Mouse (Mus musculus) MEL (cell line): ENCODE data around the gene Ormdl2. TPM values are rescaled to one million over a fixed set of nuclear protein-coding genes. Genes with fewer than 3 reads are reported as not detected.

ENCODE experiments used
- DNase-seq: peaks from one replicate; pipeline ENCODE4 v3.0.0; 2011; ENCODE audit warnings: low read depth, low spot score
- H3K27ac ChIP-seq: 2 replicates; pipeline ENCODE4 v1.5.1; 2012; ENCODE audit warnings: low read depth, mild to moderate bottlenecking, control low read depth, low read length, moderate library complexity; ENCODE audit not compliant: control insufficient read depth
- H3K27me3 ChIP-seq, 2 experiments: fragments of 150-350 bp in 1 of 2; sonication (generic) in 1 of 2; 2 replicates each; pipeline ENCODE4 v1.6.1; 2012; ENCODE audit warnings: low read length in 2 of 2, mild to moderate bottlenecking in 2 of 2, improper control_type of control experiment in 1 of 2, moderate library complexity in 1 of 2; ENCODE audit not compliant: insufficient read depth in 2 of 2, control insufficient read depth in 1 of 2
- H3K36me3 ChIP-seq, 2 experiments: 2 replicates each; pipeline ENCODE4 v1.6.1; 2012 to 2014; ENCODE audit warnings: low read length in 2 of 2, improper control_type of control experiment in 1 of 2, inconsistent platforms in 1 of 2, mild to moderate bottlenecking in 1 of 2; ENCODE audit not compliant: insufficient read depth in 2 of 2, control insufficient read depth in 1 of 2
- H3K4me1 ChIP-seq, 2 experiments: fragments of 150-350 bp in 1 of 2; sonication (generic) in 1 of 2; 2 replicates each; pipeline ENCODE4 v1.6.1; 2012; ENCODE audit warnings: low read length in 2 of 2, improper control_type of control experiment in 1 of 2, mild to moderate bottlenecking in 1 of 2; ENCODE audit not compliant: insufficient read depth in 2 of 2, control insufficient read depth in 1 of 2
- H3K4me3 ChIP-seq, 2 experiments: fragments of 150-350 bp in 1 of 2; sonication (generic) in 1 of 2; 2 replicates each; pipeline ENCODE4 v1.5.1; 2012; ENCODE audit warnings: low read depth in 2 of 2, low read length in 2 of 2, mild to moderate bottlenecking in 2 of 2, moderate library complexity in 2 of 2, control low read depth in 1 of 2, improper control_type of control experiment in 1 of 2; ENCODE audit not compliant: control insufficient read depth in 1 of 2, insufficient read depth in 1 of 2
- H3K79me2 ChIP-seq: 2 replicates; pipeline ENCODE4 v1.6.1; 2012; ENCODE audit warnings: mild to moderate bottlenecking, low read length, moderate library complexity; ENCODE audit not compliant: control insufficient read depth, poor library complexity, insufficient read depth
- H3K9ac ChIP-seq: 2 replicates; pipeline ENCODE4 v1.6.1; 2012; ENCODE audit warnings: low read depth, mild to moderate bottlenecking, control low read depth, low read length, moderate library complexity; ENCODE audit not compliant: control insufficient read depth, poor library complexity, severe bottlenecking
- H3K9me3 ChIP-seq: fragments of 150-350 bp; sonication (generic); replicated peaks from 2 replicates; pipeline ENCODE4 v1.6.1; 2012; ENCODE audit warnings: mild to moderate bottlenecking, low read length, improper control_type of control experiment, moderate library complexity; ENCODE audit not compliant: insufficient read depth
- BHLHE40 ChIP-seq: IDR thresholded peaks from 2 replicates; pipeline ENCODE4 v1.6.1; 2012; ENCODE audit warnings: low read depth, mild to moderate bottlenecking, inconsistent platforms, low read length, improper control_type of control experiment, borderline replicate concordance
- CHD2 ChIP-seq: IDR thresholded peaks from 2 replicates; pipeline ENCODE4 v1.6.1; 2011; ENCODE audit warnings: low read length, improper control_type of control experiment
- E2F4 ChIP-seq: IDR thresholded peaks from 2 replicates; pipeline ENCODE4 v1.6.1; 2011; ENCODE audit warnings: low read depth, low read length, improper control_type of control experiment, borderline replicate concordance
- ELF1 ChIP-seq: IDR thresholded peaks from 2 replicates; pipeline ENCODE4 v1.6.1; 2014; ENCODE audit warnings: low read depth, mild to moderate bottlenecking, inconsistent platforms, low read length, improper control_type of control experiment, moderate library complexity
- EP300 ChIP-seq, 2 experiments: IDR thresholded peaks; 2 replicates each; pipeline ENCODE4 v1.6.1; 2011; ENCODE audit warnings: improper control_type of control experiment in 2 of 2, low read length in 2 of 2, low read depth in 1 of 2, mild to moderate bottlenecking in 1 of 2
- ETS1 ChIP-seq: IDR thresholded peaks from 2 replicates; pipeline ENCODE4 v1.6.1; 2012; ENCODE audit warnings: low read depth, mild to moderate bottlenecking, inconsistent platforms, low read length, improper control_type of control experiment, moderate library complexity
- GABPA ChIP-seq: IDR thresholded peaks from 2 replicates; pipeline ENCODE4 v1.6.1; 2012; ENCODE audit warnings: low read depth, mild to moderate bottlenecking, inconsistent platforms, low read length, improper control_type of control experiment, moderate library complexity
- KAT2A ChIP-seq: conservative IDR thresholded peaks from 2 replicates; pipeline ENCODE4 v1.6.1; 2012; ENCODE audit warnings: low read depth, low read length, improper control_type of control experiment, inconsistent platforms
- MEF2A ChIP-seq: IDR thresholded peaks from 2 replicates; pipeline ENCODE4 v1.6.1; 2014; ENCODE audit warnings: low read depth, mild to moderate bottlenecking, inconsistent platforms, low read length, improper control_type of control experiment; ENCODE audit not compliant: poor library complexity, insufficient replicate concordance, severe bottlenecking; ENCODE audit errors: extremely low read depth
- MXI1 ChIP-seq: IDR thresholded peaks from 2 replicates; pipeline ENCODE4 v1.6.1; 2011; ENCODE audit warnings: mild to moderate bottlenecking, low read depth, low read length, improper control_type of control experiment
- MYB ChIP-seq: IDR thresholded peaks from 2 replicates; pipeline ENCODE4 v1.6.1; 2011; ENCODE audit warnings: mild to moderate bottlenecking, low read depth, low read length, improper control_type of control experiment
- NELFE ChIP-seq: IDR thresholded peaks from 2 replicates; pipeline ENCODE4 v1.6.1; 2011; ENCODE audit warnings: low read depth, low read length, improper control_type of control experiment
- NRF1 ChIP-seq: IDR thresholded peaks from 2 replicates; pipeline ENCODE4 v1.6.1; 2014; ENCODE audit warnings: low read depth, mild to moderate bottlenecking, inconsistent platforms, low read length, improper control_type of control experiment, moderate library complexity; ENCODE audit not compliant: poor library complexity, insufficient read depth, severe bottlenecking
- RAD21 ChIP-seq: IDR thresholded peaks from 2 replicates; pipeline ENCODE4 v1.6.1; 2011; ENCODE audit warnings: mild to moderate bottlenecking, low read depth, low read length, improper control_type of control experiment
- TBP ChIP-seq: IDR thresholded peaks from 2 replicates; pipeline ENCODE4 v1.8.0; 2011; ENCODE audit warnings: low read depth, low read length, improper control_type of control experiment
- USF2 ChIP-seq, 2 experiments: IDR thresholded peaks; 2 replicates each; pipeline ENCODE4 v1.6.1; 2011 to 2012; ENCODE audit warnings: improper control_type of control experiment in 2 of 2, low read length in 2 of 2, borderline replicate concordance in 1 of 2, inconsistent platforms in 1 of 2, low read depth in 1 of 2, mild to moderate bottlenecking in 1 of 2; ENCODE audit not compliant: insufficient read depth in 1 of 2
- ZC3H11A ChIP-seq: IDR thresholded peaks from 2 replicates; pipeline ENCODE4 v1.6.1; 2012; ENCODE audit warnings: low read depth, mild to moderate bottlenecking, inconsistent platforms, low read length, improper control_type of control experiment
- polyA plus RNA-seq, 2 experiments: library from polyadenylated mRNA; stranded (reverse) in 1 of 2; unstranded in 1 of 2; fragments of >175 nt in 1 of 2; fragments of >200 nt in 1 of 2; gene quantifications; 2 replicates each; pipeline versions ENCODE4 v1.2.1 to v1.2.4; 2012; ENCODE audit warnings: low replicate concordance in 2 of 2, low read depth in 1 of 2; ENCODE audit not compliant: insufficient read length in 2 of 2, insufficient read depth in 1 of 2, missing spikeins in 1 of 2
- total RNA-seq: library from RNA; depleted of rRNA; stranded (reverse); fragments of 300-350 nt; gene quantifications from 2 replicates; pipeline ENCODE4 v1.2.3, GENCODE M21; 2012

The Ormdl2 gene
- total and polyA plus RNA-seq, 3 experiments, result 100 to 278 (median 114) TPM

- no peak for TF ChIP-seq MEF2A
- TF ChIP-seq E2F4, result no peak
- TF ChIP-seq USF2 (IDR thresholded peaks at IDR 0.05; ENCODE audit: borderline replicate concordance in 1 of 2, insufficient read depth in 1 of 2, low read depth in 1 of 2, low read length in 2 of 2), result no peak
These were observed at the start of gene Ormdl2 (continued) for GRCm38 (mm10) chr10:128821358-128822056.

GRCm38 (mm10) chr10:128870341-128870740 lies 48.9 kb upstream of the Ormdl2 start:
- Histone ChIP-seq H3K27me3 (no peaks in the 10 kb centered on the region), H3K79me2 (no peaks in the 10 kb centered on the region), H3K9ac (no peak overlapping the region), H3K4me3 (no peak overlapping the region), H3K27ac (no peak overlapping the region), H3K4me1 (no peaks in the 10 kb centered on the region), H3K36me3 (peaks cover 0 to 31% of the 10 kb centered on the region in 2 experiments; a peak in 2 of 4 replicates), H3K9me3 (no peaks in the 10 kb centered on the region)
- DNase-seq, result no peak
- no peak for TF ChIP-seq KAT2A

- H3K36me3 ChIP-seq, result peaks cover 0 to 18% of the 10 kb centered on the region in 2 experiments; a peak in 2 of 4 replicates
- DNase-seq, result no peak
- no peaks in the 10 kb centered on the region for H3K79me2 ChIP-seq
- TF ChIP-seq CHD2 (no peak), RAD21 (no peak), ETS1 (no peak), TBP (no peak), E2F4 (no peak), ZC3H11A (no peak), MXI1 (no peak), EP300 (IDR thresholded peaks at IDR 0.05; ENCODE audit: low read depth in 1 of 2, low read length in 2 of 2) (no peak), NRF1 (no peak), ELF1 (no peak), NELFE (no peak), GABPA (no peak), BHLHE40 (no peak), MYB (no peak)
- H3K4me1 ChIP-seq, result no peaks in the 10 kb centered on the region
- H3K27me3 ChIP-seq, result no peaks in the 10 kb centered on the region
- H3K4me3 ChIP-seq, result no peak overlapping the region
- no peaks in the 10 kb centered on the region for H3K9me3 ChIP-seq
- no peak overlapping the region for H3K9ac ChIP-seq
- H3K27ac ChIP-seq, result no peak overlapping the region
These were observed 45.1 kb upstream of the Ormdl2 start for GRCm38 (mm10) chr10:128866518-128866917.
